Mouse (Mus musculus) liver, postnatal 0 days (tissue): ENCODE measurements around the gene Otx1. TPM values are rescaled to one million over a fixed set of nuclear protein-coding genes. Genes with fewer than 3 reads are reported as not detected.

ENCODE experiments used
- ATAC-seq: fragments of 200-750 bp; cut with Nextera tagmentation; 2 replicates; pipeline ENCODE4 v1.8.0; 2017; ENCODE audit warnings: mild to moderate bottlenecking, moderate library complexity
- DNase-seq: peaks from one replicate; pipeline ENCODE4 v3.0.0-alpha.2; 2016
- H3K27ac ChIP-seq: fragments of 300-500 bp; sonication (generic); 2 replicates; pipeline ENCODE4 v1.5.1; 2014; ENCODE audit warnings: antibody characterized with exemption, moderate library complexity, mild to moderate bottlenecking, low read depth
- H3K27me3 ChIP-seq: fragments of 300-500 bp; sonication (generic); 2 replicates; pipeline ENCODE4 v1.6.1; 2014; ENCODE audit warnings: low read length, control low read depth, mixed read lengths; ENCODE audit not compliant: insufficient read depth
- H3K36me3 ChIP-seq: fragments of 300-500 bp; sonication (generic); replicated peaks from 2 replicates; pipeline ENCODE4 v1.6.1; 2014; ENCODE audit warnings: mild to moderate bottlenecking, control low read depth, low read length, moderate library complexity, mixed read lengths; ENCODE audit not compliant: insufficient read depth
- H3K4me1 ChIP-seq: fragments of 300-500 bp; sonication (generic); 2 replicates; pipeline ENCODE4 v1.6.1; 2014; ENCODE audit warnings: antibody characterized with exemption, mild to moderate bottlenecking, control low read depth; ENCODE audit not compliant: insufficient read depth
- H3K4me2 ChIP-seq: fragments of 300-500 bp; sonication (generic); 2 replicates; pipeline ENCODE4 v1.6.1; 2014; ENCODE audit warnings: low read depth, mild to moderate bottlenecking, low read length, moderate library complexity, mixed read lengths
- H3K4me3 ChIP-seq: fragments of 300-500 bp; sonication (generic); 2 replicates; pipeline ENCODE4 v1.5.1; 2014; ENCODE audit warnings: low read depth, low read length
- H3K9ac ChIP-seq: fragments of 300-500 bp; sonication (generic); replicated peaks from 2 replicates; pipeline ENCODE4 v1.6.1; 2014; ENCODE audit warnings: mild to moderate bottlenecking, moderate library complexity
- H3K9me3 ChIP-seq: fragments of 300-500 bp; sonication (generic); 2 replicates; pipeline ENCODE4 v1.6.1; 2016; ENCODE audit warnings: mild to moderate bottlenecking, control low read depth, low read length, mixed read lengths
- CTCF ChIP-seq: sonication (generic); IDR thresholded peaks from 2 replicates; pipeline ENCODE4 v1.5.1; 2016; ENCODE audit warnings: antibody characterized with exemption, low read depth
- EP300 ChIP-seq: IDR thresholded peaks from 2 replicates; pipeline ENCODE4 v1.6.1; 2016; ENCODE audit warnings: antibody characterized with exemption, low read depth, mild to moderate bottlenecking
- WGBS: fragments of 180-500 bp; shearing (Covaris S2); extraction: QIAGEN DNeasy Blood & Tissue Kit; methylation state at CpG from one replicate; pipeline ENCODE4 v1.1.7; 2014; ENCODE audit not compliant: insufficient replicate concordance; 5-methylcytosine and 5-hydroxymethylcytosine counted together
- polyA plus RNA-seq: library from polyadenylated mRNA; unstranded; fragments of >200 nt; fragmentation: Nextera tagmentation; extraction: Ambion mirVana; gene quantifications from 2 replicates; pipeline ENCODE4 v1.2.1, GENCODE M21; 2015

Otx1 gene
- polyA plus RNA-seq, 1 experiment from 2014 or later: not detected

GRCm38 (mm10) chr11:21955167-21955566 lies 47.5 kb downstream of the Otx1 start:
- Histone ChIP-seq H3K27ac (no peak overlapping the region), H3K27me3 (no peaks in the 10 kb centered on the region), H3K4me2 (no peak overlapping the region), H3K4me3 (no peak overlapping the region), H3K9me3 (peaks cover under 1% of the 10 kb centered on the region), H3K36me3 (no peaks in the 10 kb centered on the region), H3K4me1 (no peaks in the 10 kb centered on the region), H3K9ac (no peak overlapping the region)
- 80% methylated on average over 7 of the region's 7 CpGs for WGBS
- DNase-seq (no peak), ATAC-seq (no peak)
- no peak for TF ChIP-seq CTCF

GRCm38 (mm10) chr11:21951657-21952237 lies 51.0 kb downstream of the Otx1 start:
- ATAC-seq (no peak), DNase-seq (no peak)
- Histone ChIP-seq H3K27ac (no peak overlapping the region), H3K4me1 (no peaks in the 10 kb centered on the region), H3K9me3 (peaks cover 3% of the 10 kb centered on the region), H3K4me3 (no peak overlapping the region), H3K9ac (no peak overlapping the region), H3K4me2 (no peak overlapping the region), H3K27me3 (no peaks in the 10 kb centered on the region), H3K36me3 (no peaks in the 10 kb centered on the region)
- WGBS: 73% methylated on average over 2 of the region's 2 CpGs
- TF ChIP-seq CTCF (no peak), EP300 (no peak)

GRCm38 (mm10) chr11:21950094-21950493 lies 52.6 kb downstream of the Otx1 start:
- no peak overlapping the region for H3K4me3 ChIP-seq
- ATAC-seq (no peak), DNase-seq (no peak)
- no peak overlapping the region for H3K27ac ChIP-seq
- H3K4me2 ChIP-seq: no peak overlapping the region
- no peaks in the 10 kb centered on the region for H3K27me3 ChIP-seq
- H3K36me3 ChIP-seq: no peaks in the 10 kb centered on the region
- no peaks in the 10 kb centered on the region for H3K4me1 ChIP-seq
- no peak for TF ChIP-seq CTCF
- TF ChIP-seq EP300: no peak
- no peak overlapping the region for H3K9ac ChIP-seq
- H3K9me3 ChIP-seq: peaks cover 3% of the 10 kb centered on the region
